Mouse (Mus musculus): ENCODE data around the gene Rfx7.

Rfx7 gene

DNA sequence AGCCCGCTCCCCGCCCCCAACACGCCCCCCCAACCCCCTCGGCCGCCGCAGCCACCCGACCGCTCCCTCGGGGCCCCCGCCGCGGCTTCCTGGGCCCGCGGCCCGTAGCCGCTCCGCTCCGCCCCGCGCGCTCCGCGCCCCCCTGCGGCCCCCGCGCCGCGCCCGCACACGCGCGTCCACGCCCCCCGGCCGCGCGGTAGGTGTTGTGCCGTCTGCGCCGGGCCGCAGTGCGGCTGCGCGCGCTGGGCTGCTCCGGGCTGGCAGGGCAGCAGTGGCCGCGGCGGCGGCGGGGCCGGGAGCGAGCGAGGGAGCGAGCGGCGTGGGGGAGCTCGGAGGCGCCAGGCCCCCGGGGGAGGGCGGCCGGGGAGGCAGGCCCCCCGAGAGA, at the start of gene Rfx7:
Gene Rfx7 (plus strand): TSS at position 245 of the 385 bp plus-strand sequence.
- CTCF ChIA-PET: no interaction called here

- CTCF ChIA-PET: no interaction called here
Measured at GRCm38 (mm10) chr9:72488523-72488922, 43.5 kb upstream of the Rfx7 start.

GRCm38 (mm10) chr9:72489131-72489530, 42.9 kb upstream of the Rfx7 start:
- CTCF ChIA-PET: no interaction called here

DNA sequence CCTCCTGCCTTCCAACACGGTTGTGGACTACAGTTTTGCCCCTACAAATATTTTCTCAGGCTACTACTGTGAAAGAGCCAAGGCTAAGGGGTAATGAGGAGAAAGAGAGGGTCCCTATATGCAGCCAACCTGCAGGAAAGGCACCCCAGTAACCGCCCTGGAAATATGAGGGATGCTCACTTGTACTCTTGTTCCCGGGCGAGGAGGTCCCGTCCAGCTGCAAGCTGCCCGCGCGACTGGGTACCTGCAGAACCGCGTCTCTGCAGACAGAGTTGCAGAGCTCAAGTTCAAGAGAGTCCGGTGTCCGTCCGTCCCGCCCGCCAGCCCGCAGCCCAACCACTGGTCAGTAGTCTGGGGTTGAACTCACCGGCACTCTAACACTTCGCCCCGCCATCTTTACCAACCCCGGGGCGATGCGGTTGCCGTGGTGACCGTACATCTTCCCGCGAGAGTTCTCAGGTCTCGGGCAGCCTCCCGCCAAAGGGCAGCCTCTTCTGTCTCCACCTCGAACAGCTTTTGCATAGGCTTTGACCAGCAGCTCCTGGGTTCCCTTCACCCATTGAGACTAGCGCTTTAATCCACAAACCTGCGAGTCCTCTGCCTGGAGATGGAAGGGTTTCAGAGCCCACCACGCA, 40.4 kb upstream of the Rfx7 start:
- CTCF ChIA-PET: no interaction called here

GRCm38 (mm10) chr9:72492194-72492565, 39.9 kb upstream of the Rfx7 start, which contains the start of gene Tex9:
TSS of gene Tex9 (minus strand) at chr9:72492212.
- CTCF ChIA-PET: no interaction called here

GRCm38 (mm10) chr9:72493465-72493864, 38.6 kb upstream of the Rfx7 start:
- CTCF ChIA-PET: no interaction called here

DNA sequence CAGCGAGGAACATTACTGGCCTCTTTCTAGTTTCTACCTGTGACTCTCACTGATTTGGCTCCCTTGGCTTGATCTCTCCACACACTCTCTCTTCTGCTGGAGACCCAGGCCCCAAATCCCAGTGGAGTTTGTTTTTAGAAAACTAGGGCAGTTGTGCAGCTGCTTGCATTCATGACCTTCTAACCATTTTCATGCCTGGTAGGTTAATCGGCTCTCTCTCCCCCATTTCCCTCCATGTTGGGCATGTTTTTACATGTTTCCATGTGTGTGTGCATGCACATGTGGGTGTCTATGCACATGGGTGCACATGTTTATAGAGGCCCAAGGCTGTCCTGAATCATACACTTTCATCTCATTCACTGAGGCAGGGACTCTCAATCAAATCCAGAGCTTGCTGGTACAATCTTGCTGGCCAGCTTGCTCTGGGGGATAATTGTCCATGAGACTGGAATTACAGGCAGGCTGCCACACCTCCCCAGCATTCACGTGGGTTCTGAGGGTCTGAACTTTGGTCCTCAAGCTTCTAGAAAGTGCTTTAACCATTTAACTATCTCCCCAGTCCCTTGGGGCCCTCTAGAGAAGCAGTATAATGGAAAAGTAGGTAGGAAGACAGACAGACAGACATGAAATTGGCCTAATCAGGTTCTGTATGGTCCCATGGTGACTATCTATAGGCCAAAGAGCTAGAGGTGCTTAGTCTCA, 37.9 kb upstream of the Rfx7 start:
- CTCF ChIA-PET: interaction anchor here (0.6 kb wide), 1 partner anchor 28 kb away, joined by 4 read pairs; no protein-coding TSS in a partner anchor

DNA sequence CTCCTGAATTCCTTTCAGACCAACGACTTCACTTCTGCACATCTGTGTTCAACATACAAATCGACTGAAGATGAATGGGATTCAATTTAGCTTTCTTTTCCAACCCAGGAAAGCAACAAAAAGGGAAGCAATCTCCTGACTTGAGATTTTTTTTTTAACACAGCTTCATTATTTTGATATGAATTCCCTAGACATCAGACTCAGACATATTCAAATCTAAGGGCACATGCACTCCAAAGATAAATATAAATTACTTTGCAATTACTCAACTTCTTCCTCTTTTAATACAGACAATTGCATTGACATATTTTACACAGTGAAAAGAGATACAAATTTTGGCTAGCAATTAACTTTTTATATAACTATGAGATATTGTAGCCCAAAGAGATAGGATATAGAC, 35.3 kb upstream of the Rfx7 start:
- CTCF ChIA-PET: no interaction called here

- CTCF ChIA-PET: no interaction called here
Measured at GRCm38 (mm10) chr9:72497171-72497570, 34.9 kb upstream of the Rfx7 start.

- CTCF ChIA-PET: no interaction called here
Measured at GRCm38 (mm10) chr9:72512229-72512981, 19.6 kb upstream of the Rfx7 start.

GRCm38 (mm10) chr9:72515366-72515765, 16.7 kb upstream of the Rfx7 start:
- CTCF ChIA-PET: no interaction called here

DNA sequence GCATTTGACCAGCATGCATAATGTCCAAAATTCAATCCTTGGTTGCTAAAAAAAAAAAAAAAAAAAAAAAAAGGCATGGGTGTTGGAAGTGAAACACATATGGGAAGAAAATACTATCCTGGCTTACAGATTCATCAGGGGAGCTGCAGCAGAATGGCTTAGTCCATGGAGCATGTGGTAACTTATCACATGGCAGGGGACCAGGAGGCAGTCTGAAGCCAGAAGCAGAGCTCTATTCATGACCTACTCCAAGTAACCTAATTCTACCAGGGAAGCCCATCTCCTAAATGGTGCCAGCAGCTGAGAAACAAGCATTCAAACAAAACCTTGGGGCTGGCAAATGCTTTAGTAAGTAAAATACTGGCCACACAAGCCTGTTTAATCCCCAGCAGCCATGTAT, 12.8 kb upstream of the Rfx7 start:
- CTCF ChIA-PET: no interaction called here

DNA sequence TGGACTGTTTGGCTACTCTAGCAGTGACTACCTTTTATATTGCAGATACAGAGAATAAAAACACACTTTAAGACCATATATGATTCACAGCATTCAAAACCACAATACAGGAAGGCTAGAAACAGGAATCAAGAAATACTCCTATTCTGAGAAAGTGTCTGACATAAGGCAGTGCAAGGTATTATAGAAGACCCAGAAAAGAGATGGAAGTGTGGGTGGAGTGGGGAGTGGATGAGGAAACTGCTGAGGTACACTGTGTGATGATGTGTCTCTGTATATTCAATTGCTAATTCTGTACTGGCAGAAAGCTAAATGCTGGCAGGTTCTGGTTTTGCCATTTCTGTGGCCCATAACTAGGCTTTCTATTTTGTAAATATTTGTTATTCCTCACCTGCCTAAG, 11.2 kb upstream of the Rfx7 start:
- CTCF ChIA-PET: interaction anchor here (0.6 kb wide), 1 partner anchor 45 kb away, joined by 12 read pairs; no protein-coding TSS in a partner anchor

GRCm38 (mm10) chr9:72526091-72526490, 5.9 kb upstream of the Rfx7 start:
- CTCF ChIA-PET: no interaction called here

- CTCF ChIA-PET: no interaction called here
Measured at GRCm38 (mm10) chr9:72530237-72530636, 1.8 kb upstream of the Rfx7 start.

DNA sequence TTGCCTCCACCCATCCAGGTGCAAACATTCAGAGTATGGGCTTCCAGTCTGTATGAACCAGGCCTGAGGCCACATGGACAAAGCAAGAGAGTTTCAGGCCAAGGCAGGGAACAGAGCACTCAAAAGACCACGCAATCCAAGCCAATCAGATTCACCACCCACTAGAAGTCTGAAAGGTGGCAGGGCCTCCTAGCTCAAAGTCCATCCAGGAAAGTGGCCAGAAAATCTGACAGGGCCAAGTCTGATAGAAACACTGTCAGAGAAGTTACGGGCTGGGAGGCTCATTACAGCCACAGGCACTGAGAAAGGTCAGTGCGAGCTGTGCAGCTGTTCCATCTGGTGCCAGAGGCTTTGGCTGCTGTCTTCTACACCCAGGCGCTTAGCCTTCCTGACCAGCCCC, 1.2 kb upstream of the Rfx7 start:
- CTCF ChIA-PET: no interaction called here

GRCm38 (mm10) chr9:72531291-72531995, 597 bp upstream of the Rfx7 start:
- CTCF ChIA-PET: no interaction called here

GRCm38 (mm10) chr9:72532381-72533088, 495 bp downstream of the Rfx7 start:
- CTCF ChIA-PET: no interaction called here

DNA sequence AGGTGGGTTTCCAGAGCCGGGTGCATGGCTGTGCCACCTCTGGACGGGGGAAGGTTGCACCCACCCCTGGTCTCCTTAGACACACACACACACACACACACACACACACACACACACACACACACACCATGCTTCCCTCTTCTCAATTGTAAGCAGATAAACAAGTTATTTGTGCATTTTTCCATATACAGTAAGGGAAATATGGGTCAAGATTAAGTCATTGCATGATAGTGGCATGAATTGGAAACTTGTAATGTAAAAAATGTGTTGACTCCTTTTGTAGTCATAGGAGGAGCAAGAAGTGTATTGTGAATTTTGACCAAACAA, 1.0 kb downstream of the Rfx7 start:
- CTCF ChIA-PET: no interaction called here

DNA sequence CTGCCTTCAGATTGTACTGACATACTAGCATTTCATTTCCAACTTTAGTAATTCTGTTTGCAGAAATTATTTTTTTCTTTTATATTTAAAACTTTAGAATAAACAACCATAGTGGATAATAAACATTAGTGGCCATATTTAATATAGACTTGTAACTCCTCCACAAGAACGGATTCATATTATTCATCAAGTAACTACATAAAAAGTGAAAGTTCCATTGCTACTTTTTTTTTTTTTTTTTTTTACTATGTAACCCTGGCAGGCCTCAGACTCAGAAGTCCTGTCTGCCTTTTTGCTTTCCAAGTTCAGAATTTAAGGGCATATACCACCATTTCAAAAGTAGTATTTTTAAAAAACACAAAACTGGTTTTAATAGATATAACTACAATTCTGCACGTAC, 2.9 kb downstream of the Rfx7 start:
- CTCF ChIA-PET: no interaction called here

- CTCF ChIA-PET: no interaction called here
Measured at GRCm38 (mm10) chr9:72535394-72535793, 3.4 kb downstream of the Rfx7 start.

DNA sequence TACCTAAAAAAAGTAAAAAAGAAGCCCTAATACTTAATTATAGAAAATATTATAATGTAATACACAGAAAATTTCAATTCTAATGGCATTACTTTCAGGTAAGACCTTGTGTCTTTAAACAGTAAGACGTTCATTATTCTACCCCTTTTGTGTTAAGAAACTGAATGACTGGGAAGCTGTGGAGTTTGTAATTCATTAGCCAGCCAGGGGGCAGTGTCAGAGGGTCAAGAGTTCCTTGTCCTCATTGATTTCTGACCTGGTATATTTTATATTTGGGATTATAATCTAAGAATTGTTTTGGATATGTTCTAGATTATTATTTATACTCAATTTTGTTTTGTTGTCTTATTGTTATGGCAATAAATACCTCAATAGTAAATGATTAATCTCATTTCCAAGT, 5.0 kb downstream of the Rfx7 start:
- CTCF ChIA-PET: no interaction called here
